Mouse (Mus musculus): Measurements from ENCODE around the gene Lingo1. TPM values are rescaled to one million over a fixed set of nuclear protein-coding genes. Genes with fewer than 3 reads are reported as not detected.

Gene Lingo1
- polyA plus RNA-seq, 2 experiments: 5.4 to 21.0 TPM

- H3K9ac ChIP-seq (ENCODE audit: low read depth, low read length, severe bottlenecking): no peak overlapping the region
- no peak overlapping the region for H3K4me2 ChIP-seq (replicated peaks; ENCODE audit: low read depth, low read length, severe bottlenecking)
- WGBS: 79% methylated on average over 8 of the region's 8 CpGs
- H3K4me3 ChIP-seq (replicated peaks; ENCODE audit: low read length): no peak overlapping the region
- ATAC-seq (ENCODE audit: low FRiP score, low read depth): no peak
- 0 out of 2 replicates have a peak, but pooled peaks cover 3% of the 10 kb centered on the region for H3K4me1 ChIP-seq (ENCODE audit: control insufficient read depth, insufficient read depth, low read length)
- no peaks in the 10 kb centered on the region for H3K36me3 ChIP-seq (ENCODE audit: control insufficient read depth, insufficient read depth, low read length)
- no peaks in the 10 kb centered on the region for H3K9me3 ChIP-seq (ENCODE audit: control insufficient read depth, low read length)
- H3K27ac ChIP-seq (replicated peaks; ENCODE audit: low read depth, low read length): no peak overlapping the region
- H3K27me3 ChIP-seq (ENCODE audit: control insufficient read depth, insufficient read depth, low read length): no peaks in the 10 kb centered on the region
- DNase-seq (ENCODE audit: low spot score): no peak
- TF ChIP-seq POLR2A (IDR thresholded peaks at IDR 0.05; ENCODE audit: borderline replicate concordance, extremely low read depth, insufficient read depth, insufficient read length): no peak
These were observed 204.9 kb downstream of the Lingo1 start for GRCm38 (mm10) chr9:56591248-56591888.

- H3K27ac ChIP-seq (replicated peaks; ENCODE audit: low read depth, low read length): no peak overlapping the region
- ATAC-seq (ENCODE audit: low FRiP score, low read depth) (no peak), DNase-seq (ENCODE audit: low spot score) (no peak)
- H3K4me1 ChIP-seq (ENCODE audit: control insufficient read depth, insufficient read depth, low read length): 0 out of 2 replicates have a peak, but pooled peaks cover 3% of the 10 kb centered on the region
- H3K4me2 ChIP-seq (replicated peaks; ENCODE audit: low read depth, low read length, severe bottlenecking): no peak overlapping the region
- WGBS: 35% methylated on average over 5 of the region's 5 CpGs
- no peaks in the 10 kb centered on the region for H3K27me3 ChIP-seq (ENCODE audit: control insufficient read depth, insufficient read depth, low read length)
- no peaks in the 10 kb centered on the region for H3K36me3 ChIP-seq (ENCODE audit: control insufficient read depth, insufficient read depth, low read length)
- TF ChIP-seq POLR2A (IDR thresholded peaks at IDR 0.05; ENCODE audit: borderline replicate concordance, extremely low read depth, insufficient read depth, insufficient read length): no peak
- H3K9ac ChIP-seq (ENCODE audit: low read depth, low read length, severe bottlenecking): no peak overlapping the region
- no peaks in the 10 kb centered on the region for H3K9me3 ChIP-seq (ENCODE audit: control insufficient read depth, low read length)
- no peak overlapping the region for H3K4me3 ChIP-seq (replicated peaks; ENCODE audit: low read length)
These were observed 206.5 kb downstream of the Lingo1 start for GRCm38 (mm10) chr9:56589762-56590161.

- Histone ChIP-seq H3K4me3 (replicated peaks; ENCODE audit: low read length) (no peak overlapping the region), H3K4me1 (ENCODE audit: control insufficient read depth, insufficient read depth, low read length) (no peaks in the 10 kb centered on the region), H3K27ac (replicated peaks; ENCODE audit: low read depth, low read length) (no peak overlapping the region), H3K27me3 (ENCODE audit: control insufficient read depth, insufficient read depth, low read length) (no peaks in the 10 kb centered on the region), H3K9ac (ENCODE audit: low read depth, low read length, severe bottlenecking) (no peak overlapping the region), H3K4me2 (replicated peaks; ENCODE audit: low read depth, low read length, severe bottlenecking) (no peak overlapping the region), H3K9me3 (ENCODE audit: control insufficient read depth, low read length) (no peaks in the 10 kb centered on the region), H3K36me3 (ENCODE audit: control insufficient read depth, insufficient read depth, low read length) (no peaks in the 10 kb centered on the region)
- ATAC-seq (ENCODE audit: low FRiP score, low read depth): no peak
- TF ChIP-seq POLR2A (IDR thresholded peaks at IDR 0.05; ENCODE audit: borderline replicate concordance, extremely low read depth, insufficient read depth, insufficient read length): no peak
- WGBS: 75% methylated on average over 7 of the region's 7 CpGs
- DNase-seq (ENCODE audit: low spot score): no peak
These were observed 212.2 kb downstream of the Lingo1 start for GRCm38 (mm10) chr9:56584043-56584424.

- Histone ChIP-seq H3K36me3 (ENCODE audit: control insufficient read depth, insufficient read depth, low read length) (no peaks in the 10 kb centered on the region), H3K9ac (ENCODE audit: low read depth, low read length, severe bottlenecking) (no peak overlapping the region), H3K4me3 (replicated peaks; ENCODE audit: low read length) (no peak overlapping the region), H3K27ac (replicated peaks; ENCODE audit: low read depth, low read length) (no peak overlapping the region), H3K27me3 (ENCODE audit: control insufficient read depth, insufficient read depth, low read length) (no peaks in the 10 kb centered on the region), H3K9me3 (ENCODE audit: control insufficient read depth, low read length) (no peaks in the 10 kb centered on the region), H3K4me2 (replicated peaks; ENCODE audit: low read depth, low read length, severe bottlenecking) (no peak overlapping the region), H3K4me1 (ENCODE audit: control insufficient read depth, insufficient read depth, low read length) (no peaks in the 10 kb centered on the region)
- DNase-seq (ENCODE audit: low spot score) (no peak), ATAC-seq (ENCODE audit: low FRiP score, low read depth) (no peak)
- TF ChIP-seq POLR2A (IDR thresholded peaks at IDR 0.05; ENCODE audit: borderline replicate concordance, extremely low read depth, insufficient read depth, insufficient read length): no peak
- 61% methylated on average over 11 of the region's 11 CpGs for WGBS
These were observed 212.9 kb downstream of the Lingo1 start for GRCm38 (mm10) chr9:56583139-56584042.

- Histone ChIP-seq H3K27me3 (ENCODE audit: control insufficient read depth, insufficient read depth, low read length) (no peaks in the 10 kb centered on the region), H3K27ac (replicated peaks; ENCODE audit: low read depth, low read length) (no peak overlapping the region), H3K36me3 (ENCODE audit: control insufficient read depth, insufficient read depth, low read length) (no peaks in the 10 kb centered on the region), H3K4me3 (replicated peaks; ENCODE audit: low read length) (no peak overlapping the region), H3K4me2 (replicated peaks; ENCODE audit: low read depth, low read length, severe bottlenecking) (no peak overlapping the region), H3K9ac (ENCODE audit: low read depth, low read length, severe bottlenecking) (no peak overlapping the region), H3K9me3 (ENCODE audit: control insufficient read depth, low read length) (no peaks in the 10 kb centered on the region), H3K4me1 (ENCODE audit: control insufficient read depth, insufficient read depth, low read length) (no peaks in the 10 kb centered on the region)
- ATAC-seq (ENCODE audit: low FRiP score, low read depth) (no peak), DNase-seq (ENCODE audit: low spot score) (no peak)
- no peak for TF ChIP-seq POLR2A (IDR thresholded peaks at IDR 0.05; ENCODE audit: borderline replicate concordance, extremely low read depth, insufficient read depth, insufficient read length)
- WGBS: 52% methylated on average over 8 of the region's 8 CpGs
These were observed 213.6 kb downstream of the Lingo1 start for GRCm38 (mm10) chr9:56582628-56583027.
